Comparison of ENCODE assay signal across 11 mouse cellular contexts in the genomic region with DNA sequence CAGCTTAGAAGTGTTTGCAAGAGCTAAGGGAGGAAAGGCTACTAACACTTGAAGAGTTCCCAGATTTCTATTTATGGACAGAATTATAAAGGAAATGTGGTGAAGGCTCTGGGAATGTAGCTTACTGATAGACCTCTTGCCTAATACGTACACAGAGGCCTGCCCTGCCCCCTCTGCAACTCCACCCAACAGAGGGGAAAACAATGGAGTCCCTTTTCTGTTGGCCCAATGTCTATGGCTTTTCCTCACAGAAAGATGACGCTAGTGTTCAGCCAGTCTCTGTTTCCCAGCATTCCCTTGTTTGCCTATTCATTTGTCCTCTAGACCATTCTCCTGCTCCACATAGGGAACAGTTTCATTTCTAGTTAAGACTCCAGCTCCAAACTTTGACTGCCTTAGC. TPM values are rescaled to one million over a fixed set of nuclear protein-coding genes. Genes with fewer than 3 reads are reported as not detected.
A peak's percentile ranks its signal among the peaks of the same experiment; 100 is the strongest.
DNase-seq lines count a peak whose midpoint lies in the region; ATAC-seq and TF ChIP-seq lines count a peak whose summit lies in the region.
"Had no signal": no experiment of that assay in that cellular context is flagged by ENCODE, and none has a peak within 500 bp of the region (broad histone marks: within the 10 kb centered on the region; RNA-seq: fewer than 3 reads in every experiment).

No protein-coding gene starts in this region.

- 8% methylated on average over 2 of the region's 2 CpGs for WGBS in hindbrain, embryonic 10.5 days
- WGBS in hindbrain, embryonic 16.5 days: 9% methylated on average over 2 of the region's 2 CpGs
- 10% methylated on average over 2 of the region's 2 CpGs for whole genome bisulfite sequencing in liver, embryonic 14.5 days (ENCODE audit: insufficient replicate concordance)

- peak overlapping the region; percentile 35; the same call in 1 of the 2 replicates for H3K27ac ChIP-seq in hindbrain, embryonic 10.5 days
- no peak overlapping the region for H3K27ac ChIP-seq in hindbrain, embryonic 16.5 days (ENCODE audit: low read depth, low read length)
- H3K27ac ChIP-seq in liver, embryonic 14.5 days: no peak overlapping the region

- no peak overlapping the region for H3K4me2 ChIP-seq in hindbrain, embryonic 16.5 days (ENCODE audit: low read length)
- no peak overlapping the region for H3K4me2 ChIP-seq in liver, embryonic 14.5 days (ENCODE audit: low read depth)

- peak; percentile 17 for DNase-seq in hindbrain, embryonic 10.5 days (ENCODE audit: low spot score)
- DNase-seq in 3T3-L1 (ENCODE audit: low read depth, low spot score): peak; percentile 22
- peak; percentile 84 for DNase-seq in brain, adult 2 months (ENCODE audit: low read depth, low spot score)
- DNase-seq in liver, embryonic 14.5 days (ENCODE audit: low read depth in 3 of 3, low spot score in 3 of 3): no peak
- no peak for DNase-seq in spleen, postnatal 36 days (ENCODE audit: low spot score in 2 of 2)
- no peak for DNase-seq in right cerebral cortex, postnatal 10 days (ENCODE audit: low spot score in 2 of 2)
- no peak for DNase-seq in kidney, adult 9 months
- DNase-seq: cerebellum, adult 18-20 months; right cerebral cortex, postnatal 4 days had no signal

- H3K9ac ChIP-seq in hindbrain, embryonic 16.5 days (ENCODE audit: low read depth, low read length): no peak overlapping the region
- H3K9ac ChIP-seq in liver, embryonic 14.5 days (replicated peaks): no peak overlapping the region

- TF ChIP-seq CTCF in liver, embryonic 14.5 days (IDR thresholded peaks at IDR 0.05; ENCODE audit: low read depth): no peak

- no peak for ATAC-seq in hindbrain, embryonic 16.5 days
- ATAC-seq in liver, embryonic 14.5 days (ENCODE audit: insufficient read depth): peak; percentile 39; the same call in 1 of the 2 replicates

- no peak overlapping the region for H3K4me3 ChIP-seq in hindbrain, embryonic 10.5 days
- H3K4me3 ChIP-seq in hindbrain, embryonic 16.5 days (ENCODE audit: low read length): no peak overlapping the region
- H3K4me3 ChIP-seq in liver, embryonic 14.5 days (ENCODE audit: insufficient read depth in 1 of 2, low read depth in 2 of 2, low read length in 2 of 2): no peak overlapping the region

- H3K9me3 ChIP-seq in hindbrain, embryonic 10.5 days: no peaks in the 10 kb centered on the region
- H3K9me3 ChIP-seq in hindbrain, embryonic 16.5 days (ENCODE audit: control insufficient read depth, low read length): no peaks in the 10 kb centered on the region
- no peaks in the 10 kb centered on the region for H3K9me3 ChIP-seq in liver, embryonic 14.5 days (ENCODE audit: control insufficient read depth, low read length)
- H3K9me3 ChIP-seq: G1E had no signal

- H3K27me3 ChIP-seq in hindbrain, embryonic 10.5 days (ENCODE audit: insufficient read depth, poor library complexity, severe bottlenecking): no peaks in the 10 kb centered on the region
- H3K27me3 ChIP-seq in hindbrain, embryonic 16.5 days (replicated peaks; ENCODE audit: control insufficient read depth, insufficient read depth, low read length): no peaks in the 10 kb centered on the region
- H3K27me3 ChIP-seq in liver, embryonic 14.5 days (ENCODE audit: control insufficient read depth, insufficient read depth, low read length): no peaks in the 10 kb centered on the region

- H3K4me1 ChIP-seq in hindbrain, embryonic 10.5 days (replicated peaks): peaks cover 8% of the 10 kb centered on the region
- H3K4me1 ChIP-seq in hindbrain, embryonic 16.5 days (ENCODE audit: control insufficient read depth, insufficient read depth, low read depth, low read length): no peaks in the 10 kb centered on the region
- H3K4me1 ChIP-seq in liver, embryonic 14.5 days (replicated peaks; ENCODE audit: control insufficient read depth in 2 of 2, insufficient read depth in 2 of 2, low read length in 1 of 2): peaks cover 0 to 5% of the 10 kb centered on the region in 2 experiments; a peak in 2 of 4 replicates

- TF ChIP-seq EP300 in liver, embryonic 14.5 days (IDR thresholded peaks at IDR 0.05; ENCODE audit: low read depth): no peak

- peaks cover 21% of the 10 kb centered on the region for H3K36me3 ChIP-seq in hindbrain, embryonic 10.5 days
- H3K36me3 ChIP-seq in hindbrain, embryonic 16.5 days (ENCODE audit: control insufficient read depth, insufficient read depth, low read length): no peaks in the 10 kb centered on the region
- H3K36me3 ChIP-seq in liver, embryonic 14.5 days (replicated peaks; ENCODE audit: control insufficient read depth, insufficient read depth, low read depth): no peaks in the 10 kb centered on the region
- H3K36me3 ChIP-seq: G1E had no signal

RNA-seq across cellular contexts. Expression of a gene that starts 9.4 kb away (rescaled TPM):
- 125 and 144 TPM in 2 replicates for polyA plus RNA-seq in hindbrain, embryonic 10.5 days (2016; fragmentation: Nextera tagmentation; extraction: Ambion mirVana)
- polyA plus RNA-seq in hindbrain, embryonic 16.5 days (2015; fragmentation: Nextera tagmentation; extraction: Ambion mirVana): 90.1 and 101 TPM in 2 replicates
- 12.8 and 20.6 TPM in 2 replicates for polyA plus RNA-seq in liver, embryonic 14.5 days (2012; rRNA removed)
- polyA plus RNA-seq in liver, embryonic 14.5 days (2014; fragmentation: Nextera tagmentation; extraction: Ambion mirVana): 35.9 and 37.3 TPM in 2 replicates

RNA-seq across cellular contexts. Expression of a gene that starts 59.9 kb away (rescaled TPM):
- 6.4 and 7.6 TPM in 2 replicates for polyA plus RNA-seq in hindbrain, embryonic 10.5 days (2016; fragmentation: Nextera tagmentation; extraction: Ambion mirVana)
- polyA plus RNA-seq in hindbrain, embryonic 16.5 days (2015; fragmentation: Nextera tagmentation; extraction: Ambion mirVana): 4.5 and 5.3 TPM in 2 replicates
- polyA plus RNA-seq in liver, embryonic 14.5 days (2012; rRNA removed): 0.69 and 0.70 TPM in 2 replicates
- polyA plus RNA-seq in liver, embryonic 14.5 days (2014; fragmentation: Nextera tagmentation; extraction: Ambion mirVana): 0.58 and 0.69 TPM in 2 replicates
- polyA plus RNA-seq: G1E had no signal

Comparison
In these comparisons a context has a peak if more than half of its experiments do, and no peak if none do; other contexts are left out.
1. DNase-seq: peak in hindbrain, embryonic 10.5 days (single experiment), 3T3-L1 (single experiment) and brain, adult 2 months (single experiment); none in liver, embryonic 14.5 days (0 of 3), spleen, postnatal 36 days (0 of 2), right cerebral cortex, postnatal 10 days (0 of 2) and kidney, adult 9 months (single experiment).